Mouse (Mus musculus): Measurements from ENCODE around the gene Bri3. TPM values are rescaled to one million over a fixed set of nuclear protein-coding genes. Genes with fewer than 3 reads are reported as not detected.
"Not testable (repeated sequence)": the region's sequence is repeated elsewhere in the genome, so short reads cannot be mapped to it uniquely, and the experiment has no call there.

Bri3 gene
- polyA plus RNA-seq, 1 experiment from 2014 or later, result 148 TPM

- no peak overlapping the region for H3K9ac ChIP-seq (replicated peaks)
- no peak for ATAC-seq (ENCODE audit: insufficient number of reproducible peaks, insufficient read depth, low FRiP score, low TSS enrichment, low read depth)
- no peaks in the 10 kb centered on the region for H3K36me3 ChIP-seq
- H3K27me3 ChIP-seq, result no peaks in the 10 kb centered on the region
- WGBS, result 75% methylated on average over 4 of the region's 4 CpGs
- H3K9me3 ChIP-seq, result no peaks in the 10 kb centered on the region
- H3K4me1 ChIP-seq (replicated peaks), result peaks cover 8% of the 10 kb centered on the region
- no peak overlapping the region for H3K4me3 ChIP-seq (replicated peaks)
- no peak overlapping the region for H3K4me2 ChIP-seq
- no peak overlapping the region for H3K27ac ChIP-seq
Measured at GRCm38 (mm10) chr5:144308929-144309328, 64.7 kb downstream of the Bri3 start.

GRCm38 (mm10) chr5:144312183-144312582 is 67.9 kb downstream of the Bri3 start:
- H3K9ac ChIP-seq (replicated peaks), result no peak overlapping the region
- no peaks in the 10 kb centered on the region for H3K36me3 ChIP-seq
- no peak for ATAC-seq (ENCODE audit: insufficient number of reproducible peaks, insufficient read depth, low FRiP score, low TSS enrichment, low read depth)
- no peak overlapping the region for H3K4me3 ChIP-seq (replicated peaks)
- peaks cover 12% of the 10 kb centered on the region for H3K4me1 ChIP-seq (replicated peaks)
- H3K9me3 ChIP-seq, result no peaks in the 10 kb centered on the region
- WGBS, result 84% methylated on average over 7 of the region's 7 CpGs
- H3K27ac ChIP-seq, result no peak overlapping the region
- no peaks in the 10 kb centered on the region for H3K27me3 ChIP-seq
- no peak overlapping the region for H3K4me2 ChIP-seq

GRCm38 (mm10) chr5:144313335-144313734 is 69.1 kb downstream of the Bri3 start:
- Histone ChIP-seq H3K27ac (no peak overlapping the region), H3K9me3 (no peaks in the 10 kb centered on the region), H3K36me3 (no peaks in the 10 kb centered on the region), H3K4me2 (no peak overlapping the region), H3K4me1 (replicated peaks) (peaks cover 19% of the 10 kb centered on the region), H3K4me3 (replicated peaks) (no peak overlapping the region), H3K27me3 (no peaks in the 10 kb centered on the region), H3K9ac (replicated peaks) (no peak overlapping the region)
- 6% methylated on average over 5 of the region's 5 CpGs for WGBS
- no peak for ATAC-seq (ENCODE audit: insufficient number of reproducible peaks, insufficient read depth, low FRiP score, low TSS enrichment, low read depth)

- Histone ChIP-seq H3K36me3 (no peaks in the 10 kb centered on the region), H3K9me3 (no peaks in the 10 kb centered on the region), H3K27me3 (no peaks in the 10 kb centered on the region), H3K9ac (replicated peaks) (no peak overlapping the region), H3K27ac (no peak overlapping the region), H3K4me2 (no peak overlapping the region), H3K4me3 (replicated peaks) (no peak overlapping the region), H3K4me1 (replicated peaks) (peaks cover 23% of the 10 kb centered on the region)
- WGBS, result 74% methylated on average over 12 of the region's 12 CpGs
- no peak for ATAC-seq (ENCODE audit: insufficient number of reproducible peaks, insufficient read depth, low FRiP score, low TSS enrichment, low read depth)
Measured at GRCm38 (mm10) chr5:144314731-144315494, 70.7 kb downstream of the Bri3 start.

GRCm38 (mm10) chr5:144316442-144316841 is 72.2 kb downstream of the Bri3 start:
- no peak overlapping the region for H3K4me3 ChIP-seq (replicated peaks)
- H3K4me1 ChIP-seq (replicated peaks), result peaks cover 26% of the 10 kb centered on the region
- ATAC-seq (ENCODE audit: insufficient number of reproducible peaks, insufficient read depth, low FRiP score, low TSS enrichment, low read depth), result no peak
- no peak overlapping the region for H3K9ac ChIP-seq (replicated peaks)
- WGBS, result 71% methylated on average over 3 of the region's 3 CpGs
- H3K27ac ChIP-seq, result no peak overlapping the region
- no peaks in the 10 kb centered on the region for H3K9me3 ChIP-seq
- H3K27me3 ChIP-seq, result no peaks in the 10 kb centered on the region
- H3K36me3 ChIP-seq, result no peaks in the 10 kb centered on the region
- H3K4me2 ChIP-seq, result no peak overlapping the region

GRCm38 (mm10) chr5:144317426-144317825 is 73.2 kb downstream of the Bri3 start:
- WGBS, result 80% methylated on average over 8 of the region's 8 CpGs
- Histone ChIP-seq H3K4me1 (replicated peaks) (peaks cover 26% of the 10 kb centered on the region), H3K27ac (no peak overlapping the region), H3K9me3 (no peaks in the 10 kb centered on the region), H3K27me3 (no peaks in the 10 kb centered on the region), H3K4me2 (no peak overlapping the region), H3K36me3 (no peaks in the 10 kb centered on the region), H3K4me3 (replicated peaks) (no peak overlapping the region), H3K9ac (replicated peaks) (no peak overlapping the region)
- ATAC-seq (ENCODE audit: insufficient number of reproducible peaks, insufficient read depth, low FRiP score, low TSS enrichment, low read depth), result no peak

- no peak for ATAC-seq (ENCODE audit: insufficient number of reproducible peaks, insufficient read depth, low FRiP score, low TSS enrichment, low read depth)
- Histone ChIP-seq H3K27ac (0 out of 2 replicates have a peak overlapping the region, but pooled peaks have one; percentile 30), H3K36me3 (no peaks in the 10 kb centered on the region), H3K9ac (replicated peaks) (no peak overlapping the region), H3K4me3 (replicated peaks) (no peak overlapping the region), H3K4me2 (no peak overlapping the region), H3K27me3 (no peaks in the 10 kb centered on the region), H3K4me1 (replicated peaks) (peaks cover 25% of the 10 kb centered on the region), H3K9me3 (no peaks in the 10 kb centered on the region)
- 50% methylated on average over 6 of the region's 6 CpGs for WGBS
Measured at GRCm38 (mm10) chr5:144318286-144318685, 74.0 kb downstream of the Bri3 start.

- no peaks in the 10 kb centered on the region for H3K9me3 ChIP-seq
- no peak overlapping the region for H3K9ac ChIP-seq (replicated peaks)
- no peaks in the 10 kb centered on the region for H3K36me3 ChIP-seq
- WGBS, result 59% methylated on average over 7 of the region's 7 CpGs
- H3K27me3 ChIP-seq, result no peaks in the 10 kb centered on the region
- H3K4me3 ChIP-seq (replicated peaks), result no peak overlapping the region
- no peak overlapping the region for H3K4me2 ChIP-seq
- H3K27ac ChIP-seq, result no peak overlapping the region
- no peak for ATAC-seq (ENCODE audit: insufficient number of reproducible peaks, insufficient read depth, low FRiP score, low TSS enrichment, low read depth)
- H3K4me1 ChIP-seq (replicated peaks), result peaks cover 14% of the 10 kb centered on the region; the same call in 1 of the 2 replicates
Measured at GRCm38 (mm10) chr5:144321681-144322080, 77.4 kb downstream of the Bri3 start.

GRCm38 (mm10) chr5:144322717-144323116 is 78.5 kb downstream of the Bri3 start:
- Histone ChIP-seq H3K4me1 (replicated peaks) (peaks cover 12% of the 10 kb centered on the region; the same call in 1 of the 2 replicates), H3K27ac (no peak overlapping the region), H3K36me3 (no peaks in the 10 kb centered on the region), H3K9ac (replicated peaks) (no peak overlapping the region), H3K27me3 (no peaks in the 10 kb centered on the region), H3K4me3 (replicated peaks) (no peak overlapping the region), H3K9me3 (no peaks in the 10 kb centered on the region), H3K4me2 (no peak overlapping the region)
- no peak for ATAC-seq (ENCODE audit: insufficient number of reproducible peaks, insufficient read depth, low FRiP score, low TSS enrichment, low read depth)
- WGBS, result 87% methylated on average over 3 of the region's 3 CpGs

GRCm38 (mm10) chr5:144334010-144334409 is 89.8 kb downstream of the Bri3 start:
- ATAC-seq (ENCODE audit: insufficient number of reproducible peaks, insufficient read depth, low FRiP score, low TSS enrichment, low read depth), result no peak
- H3K36me3 ChIP-seq, result no peaks in the 10 kb centered on the region
- no peak overlapping the region for H3K4me2 ChIP-seq
- 89% methylated on average over 11 of the region's 11 CpGs for WGBS
- H3K4me3 ChIP-seq (replicated peaks), result no peak overlapping the region
- 0 out of 2 replicates have a peak, but pooled peaks cover 7% of the 10 kb centered on the region for H3K4me1 ChIP-seq (replicated peaks)
- no peaks in the 10 kb centered on the region for H3K9me3 ChIP-seq
- no peaks in the 10 kb centered on the region for H3K27me3 ChIP-seq
- H3K27ac ChIP-seq, result no peak overlapping the region
- H3K9ac ChIP-seq (replicated peaks), result no peak overlapping the region

GRCm38 (mm10) chr5:144335357-144335756 is 91.1 kb downstream of the Bri3 start:
- H3K27me3 ChIP-seq; H3K4me3 ChIP-seq (replicated peaks); H3K36me3 ChIP-seq; H3K9ac ChIP-seq (replicated peaks); H3K4me2 ChIP-seq; ATAC-seq (ENCODE audit: insufficient number of reproducible peaks, insufficient read depth, low FRiP score, low TSS enrichment, low read depth); H3K27ac ChIP-seq; H3K9me3 ChIP-seq: not testable (repeated sequence)
- 0 out of 2 replicates have a peak, but pooled peaks cover 11% of the 10 kb centered on the region for H3K4me1 ChIP-seq (replicated peaks)
- WGBS, result 75% methylated on average over 6 of the region's 6 CpGs

- no peaks in the 10 kb centered on the region for H3K36me3 ChIP-seq
- no peak overlapping the region for H3K4me2 ChIP-seq
- ATAC-seq (ENCODE audit: insufficient number of reproducible peaks, insufficient read depth, low FRiP score, low TSS enrichment, low read depth), result no peak
- no peak overlapping the region for H3K4me3 ChIP-seq (replicated peaks)
- 0 out of 2 replicates have a peak, but pooled peaks cover 11% of the 10 kb centered on the region for H3K4me1 ChIP-seq (replicated peaks)
- H3K27me3 ChIP-seq, result no peaks in the 10 kb centered on the region
- H3K9me3 ChIP-seq, result no peaks in the 10 kb centered on the region
- peak overlapping the region; percentile 35; the same call in 1 of the 2 replicates for H3K27ac ChIP-seq
- H3K9ac ChIP-seq (replicated peaks), result no peak overlapping the region
- WGBS, result 79% methylated on average over 1 of the region's 1 CpGs
Measured at GRCm38 (mm10) chr5:144338787-144339186, 94.5 kb downstream of the Bri3 start.

All from limb, embryonic 12.5 days (tissue).